Mouse (Mus musculus) neural tube, embryonic 14.5 days (tissue): ENCODE data around the gene Agps. TPM values are rescaled to one million over a fixed set of nuclear protein-coding genes. Genes with fewer than 3 reads are reported as not detected.

Source experiments
- ATAC-seq: fragments of 200-750 bp; cut with Nextera tagmentation; 2 replicates; pipeline ENCODE4 v1.8.0; 2017; ENCODE audit warnings: low read depth, mild to moderate bottlenecking, moderate TSS enrichment, moderate library complexity
- H3K27ac ChIP-seq: fragments of 300-500 bp; sonication (generic); 2 replicates; pipeline ENCODE4 v1.5.1; 2014; ENCODE audit warnings: low read depth, mild to moderate bottlenecking, control low read depth, low read length, moderate library complexity, mixed read lengths
- H3K27me3 ChIP-seq: fragments of 300-500 bp; sonication (generic); 2 replicates; pipeline ENCODE4 v1.6.1; 2014; ENCODE audit warnings: low read length; ENCODE audit not compliant: control insufficient read depth, insufficient read depth
- H3K36me3 ChIP-seq: fragments of 300-500 bp; sonication (generic); 2 replicates; pipeline ENCODE4 v1.6.1; 2014; ENCODE audit warnings: low read length, mixed read lengths; ENCODE audit not compliant: control insufficient read depth, insufficient read depth
- H3K4me1 ChIP-seq: fragments of 300-500 bp; sonication (generic); 2 replicates; pipeline ENCODE4 v1.6.1; 2014; ENCODE audit warnings: low read length; ENCODE audit not compliant: control insufficient read depth, insufficient read depth
- H3K4me2 ChIP-seq: fragments of 300-500 bp; sonication (generic); 2 replicates; pipeline ENCODE4 v1.6.1; 2014; ENCODE audit warnings: mild to moderate bottlenecking, low read depth, low read length, control low read depth
- H3K4me3 ChIP-seq: fragments of 300-500 bp; sonication (generic); 2 replicates; pipeline ENCODE4 v1.5.1; 2014; ENCODE audit warnings: low read depth, low read length, control low read depth, mixed read lengths
- H3K9ac ChIP-seq: fragments of 300-500 bp; sonication (generic); replicated peaks from 2 replicates; pipeline ENCODE4 v1.6.1; 2014; ENCODE audit warnings: low read depth, mild to moderate bottlenecking, control low read depth, low read length, mixed read lengths
- H3K9me3 ChIP-seq: fragments of 300-500 bp; sonication (generic); 2 replicates; pipeline ENCODE4 v1.6.1; 2016; ENCODE audit warnings: low read length; ENCODE audit not compliant: control insufficient read depth
- WGBS: fragments of 180-500 bp; shearing (Covaris S2); extraction: QIAGEN DNeasy Blood & Tissue Kit; methylation state at CpG from one replicate; pipeline ENCODE4 v1.1.7; 2014; 5-methylcytosine and 5-hydroxymethylcytosine counted together
- polyA plus RNA-seq: library from polyadenylated mRNA; unstranded; fragments of >200 nt; fragmentation: Nextera tagmentation; extraction: Ambion mirVana; gene quantifications from 2 replicates; pipeline ENCODE4 v1.2.1, GENCODE M21; 2014

The Agps gene
- polyA plus RNA-seq, 1 experiment from 2014 or later: 35.1 TPM

- ATAC-seq: no peak
- H3K4me2 ChIP-seq: peak overlapping the region; percentile 5; the same call in 1 of the 2 replicates
- no peak overlapping the region for H3K4me3 ChIP-seq
- no peaks in the 10 kb centered on the region for H3K36me3 ChIP-seq
- peaks cover 12% of the 10 kb centered on the region for H3K4me1 ChIP-seq
- H3K27me3 ChIP-seq: no peaks in the 10 kb centered on the region
- H3K27ac ChIP-seq: peak overlapping the region; percentile 10; the same call in 1 of the 2 replicates
- no peak overlapping the region; the same call in 1 of the 2 replicates for H3K9ac ChIP-seq
- WGBS: 28% methylated on average over 18 of the region's 18 CpGs
- no peaks in the 10 kb centered on the region for H3K9me3 ChIP-seq
Observed at GRCm38 (mm10) chr2:75959183-75959849, 127.3 kb downstream of the Agps start.

- ATAC-seq: peak; percentile 46; the same call in 1 of the 2 replicates
- Histone ChIP-seq H3K36me3 (no peaks in the 10 kb centered on the region), H3K4me3 (no peak overlapping the region), H3K27ac (no peak overlapping the region; the same call in 1 of the 2 replicates), H3K27me3 (no peaks in the 10 kb centered on the region), H3K9me3 (no peaks in the 10 kb centered on the region), H3K9ac (no peak overlapping the region; the same call in 1 of the 2 replicates), H3K4me2 (peak overlapping the region; percentile 5; the same call in 1 of the 2 replicates), H3K4me1 (peaks cover 15% of the 10 kb centered on the region)
- 12% methylated on average over 15 of the region's 15 CpGs for WGBS
Observed at GRCm38 (mm10) chr2:75959850-75960365, 127.9 kb downstream of the Agps start.

GRCm38 (mm10) chr2:75960366-75961330 is 128.7 kb downstream of the Agps start:
- no peaks in the 10 kb centered on the region for H3K27me3 ChIP-seq
- H3K9ac ChIP-seq: no peak overlapping the region
- no peaks in the 10 kb centered on the region for H3K9me3 ChIP-seq
- H3K27ac ChIP-seq: no peak overlapping the region; the same call in 1 of the 2 replicates
- peak; percentile 25; the same call in 1 of the 2 replicates for ATAC-seq
- H3K4me1 ChIP-seq: peaks cover 16% of the 10 kb centered on the region
- 46% methylated on average over 15 of the region's 15 CpGs for WGBS
- H3K4me2 ChIP-seq: no peak overlapping the region; the same call in 1 of the 2 replicates
- H3K4me3 ChIP-seq: no peak overlapping the region
- H3K36me3 ChIP-seq: no peaks in the 10 kb centered on the region

GRCm38 (mm10) chr2:75963211-75963840 is 131.3 kb downstream of the Agps start:
- H3K27me3 ChIP-seq: no peaks in the 10 kb centered on the region
- WGBS: 48% methylated on average over 10 of the region's 10 CpGs
- no peak for ATAC-seq

GRCm38 (mm10) chr2:75964051-75964450 is 132.1 kb downstream of the Agps start:
- Histone ChIP-seq H3K9ac (no peak overlapping the region), H3K27me3 (no peaks in the 10 kb centered on the region), H3K4me1 (peaks cover 16% of the 10 kb centered on the region), H3K9me3 (no peaks in the 10 kb centered on the region), H3K4me2 (no peak overlapping the region), H3K27ac (no peak overlapping the region), H3K36me3 (no peaks in the 10 kb centered on the region), H3K4me3 (no peak overlapping the region)
- 68% methylated on average over 5 of the region's 5 CpGs for WGBS
- no peak for ATAC-seq

More at GRCm38 (mm10) chr2:75963211-75963840, 131.3 kb downstream of the Agps start:
- Histone ChIP-seq H3K4me1 (peaks cover 16% of the 10 kb centered on the region), H3K36me3 (no peaks in the 10 kb centered on the region), H3K9ac (no peak overlapping the region), H3K4me3 (no peak overlapping the region), H3K9me3 (no peaks in the 10 kb centered on the region), H3K4me2 (no peak overlapping the region), H3K27ac (no peak overlapping the region)

- Histone ChIP-seq H3K9me3 (no peaks in the 10 kb centered on the region), H3K27ac (no peak overlapping the region), H3K4me2 (peak overlapping the region; percentile 38; the same call in 1 of the 2 replicates), H3K9ac (no peak overlapping the region), H3K4me1 (peaks cover 11% of the 10 kb centered on the region), H3K27me3 (no peaks in the 10 kb centered on the region), H3K36me3 (no peaks in the 10 kb centered on the region), H3K4me3 (no peak overlapping the region)
- peak; percentile 24; the same call in 1 of the 2 replicates for ATAC-seq
- 19% methylated on average over 14 of the region's 14 CpGs for WGBS
Observed at GRCm38 (mm10) chr2:75964512-75964911, 132.5 kb downstream of the Agps start.

- H3K4me1 ChIP-seq: peaks cover 7% of the 10 kb centered on the region; the same call in 1 of the 2 replicates
- H3K9me3 ChIP-seq: no peaks in the 10 kb centered on the region
- H3K4me3 ChIP-seq: no peak overlapping the region
- no peak overlapping the region for H3K9ac ChIP-seq
- peak overlapping the region; percentile 38; the same call in 1 of the 2 replicates for H3K4me2 ChIP-seq
- H3K27ac ChIP-seq: no peak overlapping the region
- H3K36me3 ChIP-seq: no peaks in the 10 kb centered on the region
- 28% methylated on average over 5 of the region's 5 CpGs for WGBS
- peak; percentile 76; the same call in 1 of the 2 replicates for ATAC-seq
- no peaks in the 10 kb centered on the region for H3K27me3 ChIP-seq
Observed at GRCm38 (mm10) chr2:75964972-75965371, 133.0 kb downstream of the Agps start.

- no peak for ATAC-seq
- H3K4me1 ChIP-seq: no peaks in the 10 kb centered on the region
- H3K27me3 ChIP-seq: no peaks in the 10 kb centered on the region
- no peaks in the 10 kb centered on the region for H3K36me3 ChIP-seq
- H3K4me2 ChIP-seq: no peak overlapping the region
- 55% methylated on average over 9 of the region's 9 CpGs for WGBS
- no peak overlapping the region for H3K27ac ChIP-seq
- H3K9ac ChIP-seq: no peak overlapping the region
- no peak overlapping the region for H3K4me3 ChIP-seq
- no peaks in the 10 kb centered on the region for H3K9me3 ChIP-seq
Observed at GRCm38 (mm10) chr2:75974131-75974530, 142.2 kb downstream of the Agps start.
